Mouse (Mus musculus) embryo, embryonic 9.5 days (tissue): ENCODE results near the gene Gm11549.
A peak's percentile ranks its signal among the peaks of the same experiment; 100 is the strongest.

ENCODE experiments used
- DNase-seq: peaks from one replicate; pipeline ENCODE4 v3.0.0-alpha.2; 2017; ENCODE audit errors: extremely low spot score

Gm11549 gene

DNA sequence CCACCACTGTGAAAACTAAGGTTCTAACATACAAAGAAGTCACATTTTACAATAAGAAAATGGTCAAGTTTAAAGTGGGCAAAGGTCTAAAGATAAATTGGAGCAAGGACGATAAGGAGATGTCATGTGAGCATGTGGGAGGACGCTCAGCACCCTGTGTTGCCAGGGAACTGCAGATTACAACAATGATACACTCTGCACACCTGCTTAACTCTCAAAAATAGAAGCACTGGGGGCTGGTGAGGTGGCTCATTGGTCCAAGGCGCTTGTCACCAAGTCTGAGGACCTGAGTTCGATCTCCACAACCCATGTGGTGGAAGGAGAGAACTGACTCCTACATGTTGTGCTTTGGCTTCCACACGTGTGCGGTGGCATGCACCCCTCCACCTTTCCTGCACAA lies 10.1 kb downstream of the Gm11549 start:
- DNase-seq, result no peak

DNA sequence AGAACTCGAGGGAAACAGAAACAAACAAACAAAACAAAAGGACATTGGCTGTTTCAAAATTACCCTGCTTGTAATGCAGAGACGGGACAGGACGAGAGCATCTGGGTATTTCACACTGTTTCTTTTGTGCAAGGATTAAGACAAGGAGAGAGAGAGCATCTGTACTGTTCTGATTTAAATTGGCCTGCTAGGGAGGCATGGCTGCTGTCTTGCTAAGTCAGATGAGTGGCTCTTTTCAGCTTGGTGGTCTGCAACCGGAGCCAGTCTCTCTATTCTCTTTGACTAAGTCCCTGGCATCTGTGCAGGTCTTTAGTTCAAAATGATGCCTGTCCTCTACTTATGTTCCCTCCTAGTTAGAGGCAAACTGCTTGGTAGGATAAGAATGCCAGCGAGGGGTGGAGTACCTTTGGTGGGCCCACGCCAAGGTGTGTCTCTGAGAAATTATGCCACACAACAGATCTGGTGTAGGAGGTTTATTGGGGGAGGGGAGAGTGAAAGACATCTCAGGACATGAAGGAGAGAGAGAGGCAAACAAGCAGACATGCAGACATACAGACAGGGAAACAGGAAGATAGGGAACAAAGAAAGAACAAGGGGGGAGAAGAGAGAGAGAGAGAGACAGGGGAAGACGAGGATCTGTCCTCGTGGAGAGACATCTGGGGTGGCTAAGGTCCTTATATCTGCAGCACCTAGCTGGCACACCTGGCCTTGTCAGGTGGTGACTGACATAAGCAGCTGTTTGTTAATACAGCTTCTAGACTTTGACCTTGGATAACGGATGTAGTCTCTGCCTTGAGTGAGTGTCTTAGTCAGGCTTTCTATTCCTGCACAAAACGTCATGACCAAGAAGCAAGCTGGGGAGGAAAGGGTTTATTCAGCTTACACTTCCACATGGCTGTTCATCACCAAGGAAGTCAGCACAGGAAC lies 15.5 kb downstream of the Gm11549 start:
- DNase-seq, result no peak

DNA sequence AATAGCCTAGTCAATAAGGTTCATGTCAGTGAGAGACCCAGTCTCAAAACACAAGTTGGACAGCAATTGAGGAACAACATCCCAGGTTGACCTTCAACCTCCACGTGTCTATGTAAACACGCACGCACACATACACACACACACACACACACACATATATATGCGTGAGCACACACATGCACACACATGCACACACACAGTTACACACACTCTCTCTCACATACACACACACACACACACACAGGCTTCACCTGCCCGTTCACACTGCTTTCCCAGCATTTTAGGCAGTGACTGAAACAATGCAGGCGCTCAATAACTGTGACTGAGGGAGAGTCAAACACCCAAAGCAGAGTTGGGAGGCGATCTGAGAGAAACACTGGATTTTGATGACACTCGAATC lies 16.3 kb downstream of the Gm11549 start:
- no peak for DNase-seq

DNA sequence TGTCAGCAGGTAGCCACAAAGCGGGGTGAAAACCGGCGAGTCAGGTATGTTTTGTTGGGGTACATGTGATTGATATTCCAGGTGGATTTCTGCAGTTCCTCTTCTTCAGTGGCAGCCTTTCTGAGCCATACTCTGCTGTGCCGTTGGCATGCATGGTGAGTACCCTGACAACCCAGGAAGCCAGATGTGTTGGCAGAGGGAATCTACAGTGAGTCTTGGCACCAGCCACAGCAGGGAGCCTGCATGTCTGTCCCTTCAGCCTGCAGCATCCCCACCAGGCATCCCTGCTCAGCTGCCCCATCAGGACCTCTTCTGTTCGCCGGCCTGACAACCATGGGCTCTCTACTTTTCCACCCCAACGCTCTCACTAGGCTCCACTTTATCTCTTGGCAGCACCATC lies 20.1 kb downstream of the Gm11549 start:
- no peak for DNase-seq

DNA sequence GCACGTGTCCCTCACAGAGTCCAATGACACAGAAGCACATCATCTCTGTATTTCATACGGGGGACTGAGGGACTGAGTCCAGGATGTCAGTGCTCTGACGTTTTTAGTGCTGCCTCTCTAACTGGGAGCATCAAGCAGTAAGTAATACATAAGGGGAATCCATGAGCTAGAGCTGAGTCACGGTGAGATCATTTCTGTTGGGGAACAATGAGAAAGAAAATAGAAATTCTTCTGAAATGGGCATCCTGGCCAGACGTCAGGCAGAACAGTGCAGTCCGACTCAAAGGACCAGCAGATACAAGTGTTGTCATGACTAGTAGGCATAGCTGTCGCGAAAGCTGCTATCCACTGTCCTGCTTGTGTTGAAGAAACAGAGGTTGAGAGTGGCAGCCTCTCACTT lies 20.6 kb downstream of the Gm11549 start:
- DNase-seq, result no peak

DNA sequence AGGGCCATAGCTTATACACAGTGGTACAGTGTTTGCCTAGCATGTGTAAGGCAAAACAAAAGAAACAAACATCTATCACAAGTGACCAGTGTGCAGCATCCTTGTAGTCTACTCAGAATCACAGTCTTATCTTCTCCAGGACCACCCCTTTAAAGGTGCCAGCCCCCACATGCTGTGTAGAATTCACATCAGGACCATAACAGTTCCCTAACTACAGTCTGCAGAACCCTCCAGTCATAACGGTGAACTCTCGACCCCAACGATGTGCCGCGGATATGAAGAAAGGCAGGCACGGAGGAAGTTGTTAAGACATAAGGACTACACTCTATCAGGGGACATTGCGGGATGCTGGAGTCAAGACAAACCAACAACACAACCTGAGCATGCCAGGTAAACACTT lies 22.2 kb downstream of the Gm11549 start:
- DNase-seq, result no peak

DNA sequence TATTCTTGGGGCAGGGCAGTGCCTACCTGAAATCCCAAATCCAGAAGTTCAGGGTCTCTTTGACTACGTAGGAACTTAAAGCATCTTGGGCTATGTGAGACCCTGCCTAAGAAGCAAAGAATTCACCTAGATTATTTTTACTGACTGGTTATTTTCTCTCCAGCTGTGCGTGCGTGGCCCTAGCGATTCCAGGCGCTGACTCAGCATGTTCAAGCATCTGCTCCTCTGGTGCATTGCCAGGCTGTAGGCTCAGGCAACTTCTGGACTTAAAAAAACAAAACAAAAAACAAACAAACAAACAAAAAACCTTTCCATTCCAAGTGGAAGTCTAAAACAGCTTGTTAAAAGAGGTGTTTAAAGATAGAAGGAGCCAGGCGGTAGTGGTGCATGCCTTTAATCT lies 23.4 kb downstream of the Gm11549 start:
- DNase-seq, result no peak

DNA sequence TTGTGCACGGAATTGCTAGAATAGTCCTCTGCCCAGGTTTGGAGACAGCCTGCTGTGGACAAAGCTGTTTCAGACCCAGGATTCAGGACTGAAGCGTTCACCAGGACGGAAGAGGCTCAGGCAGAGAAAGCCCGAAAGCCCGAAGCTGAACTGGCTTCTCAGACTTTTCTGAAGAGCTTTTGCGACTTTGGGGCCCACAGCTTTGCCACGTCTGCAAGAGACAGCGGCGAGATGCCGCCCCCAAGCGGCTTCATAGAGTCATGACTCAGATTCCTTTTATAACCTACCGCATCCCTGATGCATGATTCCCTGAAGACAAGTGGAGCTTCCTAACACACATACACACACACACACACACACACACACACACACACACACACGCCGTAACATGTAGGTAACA lies 24.9 kb downstream of the Gm11549 start:
- DNase-seq, result peak; percentile 69

DNA sequence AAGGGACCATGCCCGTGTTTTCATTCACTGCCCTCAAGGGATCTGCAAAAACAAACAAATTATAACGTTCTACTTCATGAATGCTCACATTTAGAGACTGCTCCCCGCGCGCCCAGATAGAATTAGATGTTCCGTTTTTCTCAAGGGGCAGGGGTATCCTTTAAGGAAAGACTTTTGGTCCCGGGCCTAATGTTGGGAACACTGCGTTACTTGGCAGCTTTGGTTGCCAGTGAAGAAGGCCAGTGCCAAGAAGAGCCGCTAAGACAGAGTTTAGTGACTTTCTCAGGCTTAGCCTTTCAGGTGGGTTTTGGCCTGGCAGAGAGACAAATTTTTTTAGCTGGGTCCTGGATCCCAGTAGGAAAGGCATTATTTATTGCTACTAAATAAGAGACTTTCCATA lies 25.3 kb downstream of the Gm11549 start:
- DNase-seq, result no peak

DNA sequence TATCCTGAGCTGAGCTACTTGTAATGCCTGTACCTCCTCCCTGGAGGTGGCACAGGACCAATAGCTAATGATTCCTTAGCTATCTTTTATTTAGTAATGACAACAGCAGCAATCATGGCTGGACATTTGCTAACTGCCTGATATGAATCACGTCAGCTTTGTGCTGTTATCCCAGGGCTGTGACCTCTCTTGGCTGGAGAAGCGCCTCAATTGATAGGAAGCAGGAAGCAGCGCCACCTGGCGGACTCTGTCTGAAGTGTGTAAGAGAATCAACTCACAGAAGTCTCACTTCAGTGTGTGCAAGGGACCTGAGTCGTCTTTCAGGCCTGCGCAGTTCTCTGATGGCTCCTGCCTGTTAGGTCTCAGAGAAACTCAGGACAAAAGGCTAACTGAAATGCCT lies 26.2 kb downstream of the Gm11549 start:
- DNase-seq, result peak; percentile 83

DNA sequence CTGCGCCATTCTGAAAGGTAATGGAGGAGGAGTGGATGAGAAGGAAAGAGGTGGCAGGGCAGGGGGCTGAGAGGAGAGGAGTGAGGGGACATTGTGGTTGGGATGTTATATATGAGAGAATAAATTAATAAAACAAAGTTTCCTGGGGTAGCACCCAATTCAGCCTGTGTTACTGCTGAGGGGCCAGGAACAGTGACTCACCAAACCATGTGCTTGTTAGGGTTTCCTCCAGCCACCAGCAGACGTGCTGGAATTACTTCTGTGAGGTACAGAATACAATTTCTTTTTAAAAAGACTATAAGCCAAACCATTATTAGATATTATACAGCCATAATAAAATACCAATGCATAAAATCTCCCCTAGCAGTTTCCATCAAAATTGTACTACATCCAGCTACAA lies 27.0 kb downstream of the Gm11549 start:
- no peak for DNase-seq

DNA sequence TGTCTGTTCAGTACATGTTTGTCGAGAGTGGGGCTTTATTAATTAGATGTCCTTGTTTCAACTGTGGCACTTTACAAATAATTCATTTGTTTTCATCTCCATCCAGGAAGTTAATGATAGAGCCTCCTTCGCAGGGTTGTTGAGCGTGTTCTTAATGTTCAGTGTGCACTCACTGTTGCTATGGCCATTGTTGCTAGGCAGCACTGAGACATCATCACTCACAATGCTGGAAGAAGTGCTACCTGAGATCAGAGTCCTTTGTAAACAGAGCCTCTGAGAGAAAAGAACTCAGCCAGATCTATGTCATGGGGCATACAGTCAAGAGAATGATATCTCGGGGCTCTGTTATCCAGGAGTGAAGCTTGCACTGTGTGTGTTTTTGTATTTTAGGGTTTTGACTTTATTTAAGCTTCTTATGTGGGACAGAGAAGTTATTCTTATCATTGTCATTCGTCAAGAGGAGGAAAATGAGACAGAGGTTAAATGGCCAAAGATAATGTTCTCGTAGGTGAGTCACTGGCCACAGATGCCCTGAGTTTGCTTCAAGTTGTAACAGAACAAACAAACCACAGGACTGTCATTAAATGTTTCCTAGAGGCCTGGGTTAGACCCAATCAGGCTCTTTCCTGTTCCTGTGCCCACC lies 27.9 kb downstream of the Gm11549 start:
- DNase-seq, result no peak

DNA sequence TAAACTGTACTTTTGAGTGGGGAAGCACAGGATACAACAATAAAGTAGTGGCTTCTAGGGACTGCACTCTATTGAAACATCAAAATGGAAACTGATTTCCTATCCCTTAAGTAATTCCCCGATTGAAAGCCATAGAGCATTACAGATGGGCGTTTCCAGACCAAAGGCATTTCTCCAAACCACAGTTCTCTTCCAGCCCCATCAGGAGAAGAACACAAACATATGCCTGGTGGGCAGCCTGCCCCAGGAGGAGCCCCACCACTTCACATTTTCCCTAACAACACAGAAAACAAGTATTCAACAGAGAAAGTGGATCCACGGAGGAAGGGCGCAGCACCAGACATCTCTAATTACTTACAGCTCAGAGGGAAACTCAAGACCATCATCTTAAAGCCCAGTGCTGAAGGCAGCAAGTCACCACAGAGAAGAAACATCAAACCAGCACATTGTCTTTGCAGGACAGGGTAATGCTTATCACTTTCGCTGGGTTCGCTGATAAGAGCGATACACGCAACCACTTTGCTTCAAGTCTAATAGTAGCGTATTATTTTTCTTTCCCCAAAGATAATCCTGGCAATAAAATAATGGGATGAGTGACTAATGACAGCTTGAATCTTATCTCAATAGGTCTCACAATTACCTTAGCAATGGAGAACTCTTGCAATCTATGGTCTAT lies 28.8 kb downstream of the Gm11549 start:
- no peak for DNase-seq

DNA sequence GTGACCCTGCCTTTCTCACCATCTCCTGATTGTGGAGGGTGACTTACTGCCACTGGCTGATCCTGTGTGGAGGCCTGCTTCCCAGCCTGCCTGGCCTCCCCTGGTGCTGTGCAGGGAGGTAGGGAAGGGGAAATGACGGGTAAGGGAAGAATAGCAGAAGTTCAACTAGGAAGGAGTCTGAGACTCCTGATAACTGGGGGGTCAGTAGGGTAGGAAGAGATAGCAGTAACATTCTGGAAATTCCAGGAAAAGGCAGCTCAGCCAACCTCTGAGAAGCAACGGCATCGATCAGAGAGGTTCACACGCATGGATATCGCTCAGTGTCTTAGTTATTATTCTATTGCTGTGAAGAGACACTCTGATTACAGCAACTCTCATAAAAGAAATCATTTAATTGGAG lies 30.1 kb downstream of the Gm11549 start:
- DNase-seq, result no peak

DNA sequence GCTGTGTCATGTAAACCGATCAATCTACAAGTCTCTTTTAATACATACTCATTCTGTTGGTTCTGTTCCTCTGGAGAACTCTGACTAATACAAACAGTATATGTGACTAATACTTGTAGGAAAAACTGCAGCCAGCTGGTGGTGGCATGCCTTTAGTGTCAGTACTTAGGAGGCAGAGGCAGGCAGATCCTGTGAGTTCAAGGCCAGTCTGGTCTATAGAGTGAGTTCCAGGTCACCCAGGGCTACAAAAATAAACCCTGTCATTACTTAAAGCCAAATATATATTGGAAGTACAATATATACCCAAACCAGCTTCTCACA lies 32.1 kb downstream of the Gm11549 start:
- no peak for DNase-seq

DNA sequence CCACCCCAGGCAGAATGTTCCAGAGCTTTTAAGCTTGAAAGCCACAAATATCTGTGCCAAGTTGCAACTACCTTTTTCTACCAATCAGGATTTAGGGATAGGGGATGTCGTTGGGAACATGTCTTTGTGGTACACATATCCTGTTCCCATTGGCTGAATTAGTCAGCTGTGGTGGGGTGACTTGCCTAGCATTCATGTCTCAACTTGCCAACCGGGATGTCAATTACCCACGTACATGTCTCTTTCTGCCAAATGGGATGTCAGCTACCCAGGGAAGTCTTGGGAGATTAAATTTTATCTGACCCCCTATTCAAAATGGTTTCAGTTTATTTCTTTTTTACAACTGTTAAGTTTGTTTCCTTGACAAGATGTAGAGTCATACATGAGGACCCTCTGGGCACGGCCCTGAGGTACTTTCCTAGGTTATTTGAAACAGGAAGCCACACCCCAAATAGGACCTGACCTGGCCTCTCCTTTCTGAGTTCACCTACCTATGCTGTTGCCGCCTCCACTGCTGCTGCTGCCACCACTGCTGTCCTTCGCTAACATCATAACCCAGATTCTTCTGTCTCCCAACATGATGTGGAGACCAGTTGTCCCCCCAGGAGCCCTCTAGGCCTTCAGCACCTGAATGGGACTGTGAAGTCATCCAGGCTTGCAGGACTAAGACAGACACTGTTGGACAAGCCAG lies 32.6 kb downstream of the Gm11549 start:
- no peak for DNase-seq

DNA sequence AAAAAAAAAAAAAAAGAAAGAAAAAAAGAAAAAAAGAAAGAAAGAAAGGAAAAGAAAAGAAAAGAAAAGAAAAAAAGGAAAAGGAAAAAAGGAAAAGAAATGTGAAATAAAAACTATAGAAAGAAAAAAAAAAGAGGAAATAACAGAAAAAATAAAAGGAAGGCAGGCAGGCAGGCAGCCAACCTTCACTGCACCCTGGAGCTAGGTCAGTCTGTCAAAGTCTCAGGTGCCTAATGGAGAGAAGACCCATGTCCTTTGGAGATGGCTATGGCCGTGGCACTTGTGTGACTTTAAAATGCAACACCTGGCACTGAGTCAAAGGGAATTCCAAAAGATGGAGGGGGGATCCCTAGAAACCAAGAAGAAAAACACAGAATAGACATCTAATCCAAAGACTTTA lies 33.2 kb downstream of the Gm11549 start:
- no peak for DNase-seq

DNA sequence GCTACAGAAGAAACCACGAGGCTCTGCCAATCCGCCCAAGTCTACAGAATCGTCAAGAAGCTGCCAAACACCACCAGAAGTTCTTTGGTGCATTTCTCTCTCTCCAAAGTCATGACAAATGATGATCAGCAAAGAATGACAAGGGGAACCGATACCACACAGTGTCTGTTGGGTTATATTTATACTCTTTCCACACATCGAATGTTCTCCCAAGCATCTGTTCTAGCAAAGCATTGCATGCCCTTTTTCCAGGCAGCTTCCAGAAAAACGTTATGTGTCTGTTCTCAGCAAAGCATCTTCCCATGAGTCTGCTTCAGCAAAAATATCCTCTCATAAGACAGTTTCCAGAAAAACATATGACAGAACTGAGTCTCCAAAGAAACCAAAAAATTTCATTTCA lies 34.7 kb downstream of the Gm11549 start:
- no peak for DNase-seq

DNA sequence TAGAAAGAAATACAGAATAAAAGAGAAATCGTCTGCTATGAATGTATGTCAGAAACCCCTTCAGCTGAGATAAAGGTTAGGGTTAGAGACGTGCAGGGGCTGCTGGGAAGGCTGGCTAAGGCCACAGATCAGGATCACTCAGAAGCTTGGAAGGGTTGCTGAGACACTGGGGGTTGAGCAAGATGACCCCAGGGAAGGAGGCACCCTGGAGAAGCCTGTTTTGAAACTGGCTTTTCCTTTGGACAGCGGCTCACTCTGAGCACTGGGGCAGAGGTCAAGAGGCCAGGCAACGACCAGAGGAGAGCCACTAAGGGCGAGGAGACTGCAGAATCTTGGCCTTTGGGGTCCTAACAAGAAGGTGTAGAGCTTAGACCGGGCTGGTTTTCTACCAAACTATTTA lies 35.4 kb downstream of the Gm11549 start:
- no peak for DNase-seq

DNA sequence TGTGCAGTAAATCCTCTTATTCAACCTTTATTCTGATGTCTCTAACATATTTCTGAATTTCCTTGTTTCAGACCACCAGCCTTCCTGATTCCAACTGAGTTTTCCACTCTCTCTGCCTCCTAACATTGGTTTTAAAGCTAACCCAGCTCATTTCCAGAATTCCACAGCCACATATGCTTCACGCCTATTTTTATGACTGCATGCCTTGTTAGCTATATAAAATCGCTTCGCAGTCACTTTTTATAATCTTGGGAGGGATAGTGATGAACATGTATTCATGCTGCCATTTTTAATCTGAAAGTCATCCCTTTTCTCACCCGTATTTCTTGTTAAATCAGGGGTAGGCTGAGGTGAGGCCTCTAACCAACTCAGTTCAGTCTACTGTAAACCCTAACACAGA lies 37.3 kb downstream of the Gm11549 start:
- no peak for DNase-seq

DNA sequence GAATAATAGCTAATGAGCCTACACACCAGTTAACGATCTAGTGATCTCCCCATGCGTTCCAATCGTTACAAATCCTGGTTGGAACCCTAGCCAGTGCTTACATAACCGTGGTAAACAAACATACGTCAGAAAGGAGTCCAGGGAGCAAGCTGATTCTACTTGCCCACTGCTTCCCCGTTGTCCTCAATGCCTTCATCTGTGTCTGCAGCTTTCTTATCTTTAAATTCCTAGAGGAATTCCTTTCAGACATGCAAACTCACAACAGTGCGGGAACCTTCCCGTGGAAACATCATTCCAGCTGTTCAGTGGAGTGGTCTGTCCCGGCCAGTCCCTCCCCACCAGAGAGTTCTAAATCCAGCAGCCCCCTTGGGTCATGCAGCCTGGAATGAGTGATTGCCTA lies 38.7 kb downstream of the Gm11549 start:
- no peak for DNase-seq

DNA sequence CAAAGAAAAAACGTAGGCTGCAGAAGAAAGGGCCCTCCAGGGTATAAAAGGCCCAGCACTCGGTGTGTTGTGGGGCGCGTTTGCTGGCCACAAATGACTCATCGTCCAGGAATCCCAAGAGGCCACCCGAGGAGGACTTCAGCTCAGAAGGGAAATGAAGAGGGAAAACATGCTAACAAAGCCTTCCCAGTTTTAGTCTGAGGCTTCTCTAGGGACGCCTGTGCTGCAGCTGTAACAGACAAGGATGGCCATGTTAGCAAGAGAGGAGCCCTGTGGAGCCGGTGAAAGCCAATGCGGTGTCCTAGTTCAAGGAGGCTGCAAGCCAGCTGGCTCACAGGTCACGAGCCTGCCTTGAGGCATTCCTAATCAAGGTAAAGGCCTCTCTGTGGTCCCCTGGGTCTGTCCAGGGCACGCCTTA lies 39.8 kb downstream of the Gm11549 start:
- peak; percentile 59 for DNase-seq
